Mouse (Mus musculus): Measurements from ENCODE around the gene Crebrf.

The Crebrf gene

GRCm38 (mm10) chr17:26715271-26715758 is at the start of gene Crebrf:
Crebrf (plus strand) TSS chr17:26715650.
- DNase-seq (ENCODE audit: low spot score): peak; percentile 89

DNA sequence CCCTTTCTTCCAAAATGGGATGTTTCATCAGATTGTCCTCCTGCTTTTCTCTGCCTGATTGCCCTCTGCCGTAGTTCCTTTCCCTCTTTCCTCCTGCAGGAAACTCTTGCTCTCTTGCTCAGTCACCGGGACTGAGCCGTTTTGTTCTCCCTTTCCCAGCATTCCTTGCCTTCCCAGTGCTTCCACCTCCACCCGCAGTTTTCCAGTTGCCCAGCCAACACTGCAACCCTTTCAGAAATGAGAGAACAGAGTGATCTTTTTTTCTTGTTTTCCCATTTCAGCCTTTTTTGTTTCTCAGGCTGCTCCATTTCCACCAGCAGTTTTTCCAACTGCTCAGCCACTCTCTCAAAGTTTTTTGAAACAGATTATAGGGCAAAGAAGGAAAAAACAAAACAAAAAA is 44.2 kb upstream of the Crebrf start:
- DNase-seq (ENCODE audit: low spot score): no peak

DNA sequence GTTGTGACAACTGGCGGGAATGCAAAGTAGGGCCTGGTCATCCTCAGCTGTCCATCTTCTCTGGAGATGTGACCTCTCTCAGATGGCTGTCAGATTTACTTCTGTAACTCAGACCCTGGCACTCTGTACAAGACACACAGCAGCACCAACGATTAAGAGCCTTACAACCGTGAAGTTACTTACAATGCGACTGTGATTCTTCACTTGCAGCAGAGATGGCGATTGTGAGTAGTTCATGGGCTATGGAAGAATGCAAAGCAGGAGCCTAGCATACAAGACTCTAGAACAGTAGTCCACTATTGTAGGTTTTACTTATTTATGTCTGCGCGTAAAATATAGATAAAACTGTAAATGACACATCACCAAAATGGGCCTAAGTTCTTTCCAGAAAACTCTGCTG is 39.6 kb upstream of the Crebrf start:
- DNase-seq (ENCODE audit: low spot score): no peak

DNA sequence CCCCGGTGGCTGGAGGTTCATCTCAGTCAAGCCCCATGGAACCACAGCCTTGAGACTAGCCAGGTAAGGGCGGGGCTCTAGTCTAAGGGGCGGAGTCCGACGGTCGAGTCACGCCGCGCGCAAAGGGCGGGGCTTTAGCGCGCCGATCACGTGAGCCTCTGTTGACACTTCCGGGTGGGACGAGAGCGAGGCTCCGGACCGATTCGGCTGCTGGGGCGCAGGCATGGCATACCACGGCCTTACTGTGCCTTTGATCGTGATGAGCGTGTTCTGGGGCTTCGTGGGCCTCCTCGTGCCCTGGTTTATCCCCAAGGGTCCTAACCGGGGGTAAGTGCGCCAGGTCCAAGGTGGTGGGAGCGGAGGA is 39.2 kb upstream of the Crebrf start:
- DNase-seq (ENCODE audit: low spot score): peak; percentile 81

GRCm38 (mm10) chr17:26676616-26677376 is 38.7 kb upstream of the Crebrf start:
- DNase-seq (ENCODE audit: low spot score): no peak

DNA sequence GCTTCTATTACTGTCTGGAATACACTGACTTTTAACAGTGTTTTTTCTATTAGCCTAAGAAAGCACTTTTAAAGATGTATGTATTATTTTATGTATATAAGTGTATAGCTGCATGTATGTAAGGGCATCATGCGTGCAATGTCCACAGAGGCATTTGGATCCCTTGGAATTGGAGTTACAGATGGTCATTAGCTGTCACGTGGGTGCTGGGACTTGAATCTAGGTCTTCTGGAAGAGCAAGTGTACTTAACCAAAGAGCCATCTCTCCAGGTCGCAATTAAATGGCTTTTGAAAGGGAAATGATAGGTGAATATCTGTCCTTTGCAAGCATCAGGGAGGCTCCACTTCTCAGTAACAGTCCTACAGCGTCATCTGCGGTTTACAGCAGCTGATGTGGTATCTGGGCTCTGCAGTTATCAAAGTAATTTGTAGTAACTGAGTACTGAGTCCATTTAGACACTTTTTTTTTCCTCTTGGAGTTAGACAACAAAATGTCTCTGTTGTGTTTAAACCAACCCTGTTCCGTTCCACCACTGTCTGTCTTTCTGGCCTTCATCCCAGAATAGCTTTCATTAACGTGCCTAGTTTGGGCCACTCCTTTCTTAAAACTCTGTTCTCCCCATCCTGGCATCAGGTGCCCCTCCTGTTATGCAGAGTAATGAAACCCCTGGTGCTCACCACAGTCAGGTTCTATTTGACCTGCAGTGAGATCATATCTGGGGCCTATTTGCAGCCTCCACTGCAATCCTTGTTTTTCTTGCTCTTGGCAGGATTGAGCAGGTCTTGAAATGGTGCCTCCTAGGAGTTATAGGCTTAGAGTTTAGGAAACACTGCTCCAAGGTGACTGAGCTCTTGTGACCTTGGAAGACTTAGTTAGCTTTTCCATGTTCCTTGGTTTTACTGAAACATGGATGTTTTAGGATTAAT is 37.5 kb upstream of the Crebrf start:
- DNase-seq (ENCODE audit: low spot score): no peak

DNA sequence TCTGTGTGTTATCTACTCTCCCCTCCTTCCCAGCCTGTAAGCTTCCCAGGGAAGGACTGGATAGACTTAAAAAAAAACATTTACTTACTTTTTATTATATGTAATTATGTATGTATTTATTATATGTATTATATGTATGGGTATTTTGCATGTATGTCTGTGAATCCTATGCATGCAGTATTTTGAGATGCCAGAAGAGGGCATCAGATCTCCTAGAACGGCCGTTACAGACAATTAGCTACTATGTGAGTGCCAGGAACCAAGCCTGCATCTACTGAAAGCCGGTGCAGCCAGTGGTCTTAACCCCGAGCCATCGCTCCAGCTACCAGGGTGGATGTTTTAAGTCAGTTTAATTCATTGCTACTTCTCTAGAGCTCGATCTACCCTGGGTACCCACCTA is 34.2 kb upstream of the Crebrf start:
- no peak for DNase-seq (ENCODE audit: low spot score)

DNA sequence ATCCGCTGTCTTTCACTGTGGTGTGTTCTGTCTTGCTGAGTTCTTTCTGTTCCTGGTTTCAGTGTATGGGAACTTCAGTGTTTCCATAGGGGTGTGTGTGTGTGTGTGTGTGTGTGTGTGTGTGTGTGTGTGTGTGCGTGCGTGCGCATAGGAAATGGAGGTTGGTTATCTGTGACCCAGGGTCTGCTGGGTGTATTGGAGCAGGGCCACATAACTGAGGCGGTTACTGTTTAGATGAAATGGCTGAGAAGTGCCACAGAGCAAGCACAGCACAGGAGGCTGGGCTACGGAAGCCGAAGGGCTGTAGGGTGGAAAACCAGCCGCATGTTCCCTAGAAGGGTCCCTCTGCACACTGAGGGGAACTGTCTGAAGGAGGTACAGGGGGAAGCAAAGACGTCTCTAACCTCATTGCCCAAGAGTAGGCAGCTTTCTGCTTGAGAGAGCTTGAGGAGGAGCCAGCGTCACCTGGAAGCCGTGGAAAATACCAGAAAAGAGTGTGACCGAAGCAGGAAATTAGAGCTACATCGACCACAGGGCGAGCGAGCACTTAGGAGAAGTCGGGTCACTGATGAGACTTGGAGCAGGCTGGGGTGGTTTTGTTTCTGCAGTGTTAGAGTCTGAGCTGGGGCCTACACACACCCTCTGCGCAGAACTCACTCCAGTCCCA is 29.0 kb upstream of the Crebrf start:
- no peak for DNase-seq (ENCODE audit: low spot score)

GRCm38 (mm10) chr17:26688795-26689735 is 26.4 kb upstream of the Crebrf start:
- DNase-seq (ENCODE audit: low spot score): no peak

DNA sequence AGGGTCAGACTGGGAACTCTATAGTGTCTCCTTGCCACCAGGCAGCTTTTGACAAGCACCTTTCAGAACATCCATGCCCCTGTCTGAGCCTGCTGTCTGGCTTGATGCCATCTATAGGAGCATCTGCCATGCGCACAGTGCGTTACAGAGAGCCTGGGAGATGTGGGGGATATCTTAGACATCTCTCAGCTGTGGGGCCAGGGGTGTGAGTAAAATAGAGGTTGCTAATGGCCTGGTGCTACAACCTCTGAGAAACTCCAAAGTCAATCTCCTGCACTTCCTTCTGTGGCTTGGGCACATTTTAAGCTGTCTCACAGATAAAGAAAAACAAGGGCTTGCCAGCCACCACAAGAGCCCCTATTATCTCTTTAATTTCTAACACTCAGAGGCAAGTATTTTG is 25.6 kb upstream of the Crebrf start:
- DNase-seq (ENCODE audit: low spot score): no peak

- DNase-seq (ENCODE audit: low spot score): no peak
These were observed 25.2 kb upstream of the Crebrf start for GRCm38 (mm10) chr17:26690236-26690635.

DNA sequence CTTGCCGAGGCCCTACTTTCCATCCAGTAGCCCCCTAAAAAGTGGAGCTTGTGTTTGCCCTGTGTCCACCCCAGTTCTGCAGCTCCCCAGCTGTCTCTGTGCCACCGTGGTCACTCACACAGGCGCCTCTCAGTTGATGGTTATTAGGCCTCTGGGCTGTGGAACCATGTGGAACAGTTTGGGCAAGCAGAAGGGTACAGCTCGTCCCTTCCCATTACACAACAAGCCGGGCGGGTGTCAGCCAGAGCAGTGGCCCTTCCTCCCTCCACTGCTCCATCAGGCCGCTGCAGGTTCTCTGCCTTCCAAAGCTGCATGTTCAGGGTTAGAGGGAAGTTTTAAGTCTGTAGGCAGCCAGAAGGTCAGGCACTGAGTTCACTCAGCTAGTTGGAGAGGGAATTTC is 24.3 kb upstream of the Crebrf start:
- DNase-seq (ENCODE audit: low spot score): no peak

- no peak for DNase-seq (ENCODE audit: low spot score)
These were observed 22.0 kb upstream of the Crebrf start for GRCm38 (mm10) chr17:26693424-26693823.

GRCm38 (mm10) chr17:26694171-26694570 is 21.3 kb upstream of the Crebrf start:
- no peak for DNase-seq (ENCODE audit: low spot score)

DNA sequence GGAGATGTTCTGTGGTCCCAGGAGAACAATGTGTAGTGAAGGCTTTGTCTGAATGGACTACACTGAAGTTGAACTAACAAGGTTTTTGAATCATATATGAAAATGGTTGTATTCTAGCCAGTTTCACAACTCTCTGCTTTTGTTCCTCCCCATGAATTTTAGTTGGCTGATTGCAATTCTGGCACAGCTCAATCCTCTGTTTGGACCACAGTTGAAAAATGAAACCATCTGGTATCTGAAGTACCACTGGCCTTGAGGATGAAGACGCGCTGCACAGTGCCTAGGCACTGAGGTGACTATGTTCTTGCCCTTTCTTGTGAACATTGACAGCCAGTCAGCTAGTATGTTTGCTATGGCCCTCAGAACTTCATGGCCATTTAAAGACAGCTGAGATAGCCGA is 20.3 kb upstream of the Crebrf start:
- no peak for DNase-seq (ENCODE audit: low spot score)

DNA sequence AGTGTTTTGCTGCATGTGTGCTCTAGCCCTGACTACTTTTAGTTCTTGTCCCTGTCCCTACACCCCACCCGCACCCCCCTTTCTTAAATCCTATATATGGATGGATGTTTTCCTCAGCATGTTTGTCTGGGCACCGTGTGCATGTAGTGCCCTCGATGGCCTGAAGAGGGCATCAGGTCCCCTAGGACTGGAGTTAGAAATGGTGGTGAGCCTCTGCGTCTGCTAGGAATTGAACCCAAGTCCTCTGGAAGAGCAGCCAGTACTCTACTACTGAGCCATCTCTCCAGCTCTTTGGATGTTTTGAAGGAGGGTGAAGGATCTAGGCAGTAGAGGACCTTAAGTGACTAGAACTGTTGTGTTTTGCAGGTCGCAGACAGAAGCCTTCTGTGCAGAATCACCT is 16.6 kb upstream of the Crebrf start:
- no peak for DNase-seq (ENCODE audit: low spot score)

DNA sequence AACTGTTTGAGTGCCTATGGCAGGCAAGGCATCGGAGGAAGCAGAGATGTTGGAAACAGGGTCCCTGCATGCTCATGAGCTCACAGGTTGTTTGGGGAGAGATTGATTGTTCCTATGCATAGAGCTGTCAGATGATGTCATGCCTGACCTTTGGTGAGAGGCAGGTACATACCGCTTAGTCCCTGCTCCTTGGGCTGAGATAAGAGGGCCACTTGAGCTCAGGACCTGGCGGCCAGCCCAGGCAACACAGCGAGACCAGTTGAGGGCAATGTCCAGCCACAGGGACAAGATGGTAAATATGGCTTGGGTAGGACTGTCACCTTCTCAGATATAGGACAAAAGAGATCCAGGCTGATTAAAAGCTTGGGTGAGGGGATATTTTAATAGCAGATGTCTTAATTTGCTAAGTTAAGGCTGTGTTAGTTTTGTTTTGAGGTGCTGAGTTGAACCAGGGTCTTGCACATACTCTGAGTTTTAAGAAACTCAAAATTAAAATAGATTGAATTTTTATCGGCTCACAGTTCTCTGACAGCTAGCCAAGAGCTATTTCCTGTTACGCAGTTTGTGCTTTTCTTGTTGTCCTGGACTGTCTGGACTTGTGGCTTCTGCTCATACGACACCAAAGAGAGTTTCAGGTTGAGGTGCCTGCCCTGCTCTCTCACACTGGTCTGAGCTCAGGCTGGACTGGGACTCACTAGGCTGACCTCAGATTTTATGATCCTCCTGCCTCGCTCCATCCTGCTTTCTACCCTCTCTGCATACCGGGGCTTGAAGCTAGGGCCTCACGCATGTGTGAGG is 15.4 kb upstream of the Crebrf start:
- no peak for DNase-seq (ENCODE audit: low spot score)

- DNase-seq (ENCODE audit: low spot score): no peak
These were observed 13.9 kb upstream of the Crebrf start for GRCm38 (mm10) chr17:26701565-26701964.

GRCm38 (mm10) chr17:26702621-26703020 is 12.8 kb upstream of the Crebrf start:
- DNase-seq (ENCODE audit: low spot score): no peak

GRCm38 (mm10) chr17:26703671-26704070 is 11.8 kb upstream of the Crebrf start:
- DNase-seq (ENCODE audit: low spot score): no peak

Measured in ovary, postnatal 10 days (tissue).